Mouse (Mus musculus): ENCODE results near the gene Usp49.

The Usp49 gene

GRCm38 (mm10) chr17:47693671-47694441, 63.4 kb downstream of the Usp49 start:
- no peak for DNase-seq (ENCODE audit: low spot score in 2 of 2)

GRCm38 (mm10) chr17:47694442-47694502, 63.8 kb downstream of the Usp49 start, which contains the start of gene Gm21981:
Gene Gm21981, minus strand, starts transcription at chr17:47694455.
- DNase-seq (ENCODE audit: low spot score in 2 of 2) = no peak

GRCm38 (mm10) chr17:47694503-47695336, 64.2 kb downstream of the Usp49 start, which contains the start of gene Prickle4:
Gene Prickle4, minus strand, starts transcription at chr17:47694736.
- peak; percentile 96 for DNase-seq (ENCODE audit: low spot score in 2 of 2)

GRCm38 (mm10) chr17:47695337-47695710, 64.8 kb downstream of the Usp49 start:
- DNase-seq (ENCODE audit: low spot score in 2 of 2) = no peak

GRCm38 (mm10) chr17:47698156-47698555, 67.7 kb downstream of the Usp49 start:
- DNase-seq (ENCODE audit: low spot score in 2 of 2) = no peak

- DNase-seq (ENCODE audit: low spot score in 2 of 2) = no peak
These were observed 68.6 kb downstream of the Usp49 start for GRCm38 (mm10) chr17:47699055-47699454.

GRCm38 (mm10) chr17:47701793-47702192, 71.3 kb downstream of the Usp49 start:
- DNase-seq (ENCODE audit: low spot score in 2 of 2) = no peak

GRCm38 (mm10) chr17:47702548-47703345, 72.3 kb downstream of the Usp49 start:
- no peak for DNase-seq (ENCODE audit: low spot score in 2 of 2)

- no peak for DNase-seq (ENCODE audit: low spot score in 2 of 2)
These were observed 73.1 kb downstream of the Usp49 start for GRCm38 (mm10) chr17:47703556-47703955.

GRCm38 (mm10) chr17:47704692-47705091, 74.2 kb downstream of the Usp49 start:
- no peak for DNase-seq (ENCODE audit: low spot score in 2 of 2)

GRCm38 (mm10) chr17:47706196-47706595, 75.7 kb downstream of the Usp49 start:
- DNase-seq (ENCODE audit: low spot score in 2 of 2) = no peak

- no peak for DNase-seq (ENCODE audit: low spot score in 2 of 2)
These were observed 77.5 kb downstream of the Usp49 start for GRCm38 (mm10) chr17:47707961-47708360.

GRCm38 (mm10) chr17:47708972-47709371, 78.5 kb downstream of the Usp49 start:
- no peak for DNase-seq (ENCODE audit: low spot score in 2 of 2)

- DNase-seq (ENCODE audit: low spot score in 2 of 2) = no peak
These were observed 79.5 kb downstream of the Usp49 start for GRCm38 (mm10) chr17:47710036-47710435.

GRCm38 (mm10) chr17:47711883-47712282, 81.4 kb downstream of the Usp49 start:
- DNase-seq (ENCODE audit: low spot score in 2 of 2) = no peak

GRCm38 (mm10) chr17:47712889-47713571, 82.5 kb downstream of the Usp49 start:
- no peak for DNase-seq (ENCODE audit: low spot score in 2 of 2)

GRCm38 (mm10) chr17:47715037-47715436, 84.5 kb downstream of the Usp49 start:
- DNase-seq (ENCODE audit: low spot score in 2 of 2) = no peak

GRCm38 (mm10) chr17:47721183-47721582, 90.7 kb downstream of the Usp49 start:
- DNase-seq (ENCODE audit: low spot score in 2 of 2) = no peak

- no peak for DNase-seq (ENCODE audit: low spot score in 2 of 2)
These were observed 96.1 kb downstream of the Usp49 start, which contains the start of gene Pgc for GRCm38 (mm10) chr17:47726566-47726965. Gene Pgc, plus strand, starts transcription at chr17:47726842.

- no peak for DNase-seq (ENCODE audit: low spot score in 2 of 2)
These were observed 100.4 kb downstream of the Usp49 start for GRCm38 (mm10) chr17:47730633-47731575.
